Mouse (Mus musculus) testis, adult 2 months (tissue): ENCODE data around the gene Pls1.

Experiments used
- CTCF ChIP-seq: fragments of 200-500 bp; IDR thresholded peaks from 2 replicates; pipeline ENCODE4 v1.5.1; 2012; ENCODE audit warnings: low read depth, mild to moderate bottlenecking, inconsistent platforms, low read length, moderate library complexity; ENCODE audit not compliant: control insufficient read depth, insufficient read depth, insufficient replicate concordance
- POLR2A ChIP-seq: fragments of 200-500 bp; IDR thresholded peaks from 2 replicates; pipeline ENCODE4 v1.6.1; 2012; ENCODE audit warnings: low read depth, mild to moderate bottlenecking, inconsistent platforms, low read length, moderate library complexity; ENCODE audit not compliant: control insufficient read depth

GRCm38 (mm10) chr9:95784888-95785511 is 60.1 kb downstream of the Pls1 start:
- TF ChIP-seq CTCF (no peak), POLR2A (no peak)
